Mouse (Mus musculus) stomach, embryonic 14.5 days (tissue): ENCODE measurements around the gene Gm10295. TPM values are rescaled to one million over a fixed set of nuclear protein-coding genes. Genes with fewer than 3 reads are reported as not detected.

ENCODE experiments used
- ATAC-seq: fragments of 200-750 bp; cut with Nextera tagmentation; 2 replicates; pipeline ENCODE4 v1.8.0; 2017; ENCODE audit warnings: low read depth, moderate TSS enrichment; ENCODE audit not compliant: insufficient number of reproducible peaks, insufficient read depth, low FRiP score
- H3K27ac ChIP-seq: fragments of 300-500 bp; sonication (generic); 2 replicates; pipeline ENCODE4 v1.5.1; 2014; ENCODE audit warnings: mild to moderate bottlenecking, low read length, moderate library complexity, mixed read lengths
- H3K27me3 ChIP-seq: fragments of 300-500 bp; sonication (generic); 2 replicates; pipeline ENCODE4 v1.6.1; 2014; ENCODE audit warnings: low read length, control low read depth, mixed read lengths; ENCODE audit not compliant: control insufficient read depth, insufficient read depth
- H3K36me3 ChIP-seq: fragments of 300-500 bp; sonication (generic); 2 replicates; pipeline ENCODE4 v1.6.1; 2014; ENCODE audit warnings: mild to moderate bottlenecking, control low read depth, low read length, moderate library complexity, mixed read lengths; ENCODE audit not compliant: control insufficient read depth, insufficient read depth
- H3K4me1 ChIP-seq: fragments of 300-500 bp; sonication (generic); 2 replicates; pipeline ENCODE4 v1.6.1; 2014; ENCODE audit warnings: low read length, control low read depth, mixed read lengths; ENCODE audit not compliant: control insufficient read depth, insufficient read depth
- H3K4me2 ChIP-seq: fragments of 300-500 bp; sonication (generic); replicated peaks from 2 replicates; pipeline ENCODE4 v1.6.1; 2014; ENCODE audit warnings: low read depth, low read length, control low read depth
- H3K4me3 ChIP-seq: fragments of 300-500 bp; sonication (generic); 2 replicates; pipeline ENCODE4 v1.5.1; 2014; ENCODE audit warnings: low read depth, low read length, control low read depth
- H3K9ac ChIP-seq: fragments of 300-500 bp; sonication (generic); replicated peaks from 2 replicates; pipeline ENCODE4 v1.6.1; 2014; ENCODE audit warnings: low read depth, mild to moderate bottlenecking, control low read depth, low read length, moderate library complexity, mixed read lengths
- H3K9me3 ChIP-seq: fragments of 300-500 bp; sonication (generic); 2 replicates; pipeline ENCODE4 v1.6.1; 2016; ENCODE audit warnings: low read depth, low read length, control low read depth; ENCODE audit not compliant: control insufficient read depth
- WGBS: fragments of 180-500 bp; shearing (Covaris S2); extraction: QIAGEN DNeasy Blood & Tissue Kit; methylation state at CpG from one replicate; pipeline ENCODE4 v1.1.7; 2014; 5-methylcytosine and 5-hydroxymethylcytosine counted together
- polyA plus RNA-seq: library from polyadenylated mRNA; unstranded; fragments of >200 nt; fragmentation: Nextera tagmentation; extraction: Ambion mirVana; gene quantifications from 2 replicates; pipeline ENCODE4 v1.2.1, GENCODE M21; 2014

The Gm10295 gene
- polyA plus RNA-seq = not detected in 2 replicates

- no peak for ATAC-seq
- WGBS = 12% methylated on average over 11 of the region's 11 CpGs
Measured at GRCm38 (mm10) chr7:71351364-71351763, at the start of gene Gm10295. TSS of gene Gm10295 (minus strand) at chr7:71351485.

GRCm38 (mm10) chr7:71401032-71401431, 49.7 kb upstream of the Gm10295 start:
- H3K27me3 ChIP-seq = no peaks in the 10 kb centered on the region
- no peaks in the 10 kb centered on the region for H3K9me3 ChIP-seq
- H3K4me2 ChIP-seq = no peak overlapping the region
- 24% methylated on average over 2 of the region's 2 CpGs for WGBS
- H3K4me3 ChIP-seq = no peak overlapping the region
- H3K27ac ChIP-seq = no peak overlapping the region
- H3K36me3 ChIP-seq = no peaks in the 10 kb centered on the region
- H3K9ac ChIP-seq = no peak overlapping the region
- no peaks in the 10 kb centered on the region for H3K4me1 ChIP-seq
- ATAC-seq = no peak

More at GRCm38 (mm10) chr7:71351364-71351763, at the start of gene Gm10295:
- Histone ChIP-seq H3K36me3 (no peaks in the 10 kb centered on the region), H3K9me3 (no peaks in the 10 kb centered on the region), H3K4me2 (peak within 1 kb of the TSS; percentile 20; the same call in 1 of the 2 replicates), H3K27me3 (no peaks in the 10 kb centered on the region), H3K27ac (no peak within 1 kb of the TSS), H3K4me3 (no peak within 1 kb of the TSS), H3K9ac (no peak within 1 kb of the TSS), H3K4me1 (0 out of 2 replicates have a peak, but pooled peaks cover 4% of the 10 kb centered on the region)

GRCm38 (mm10) chr7:71399891-71400632, 48.8 kb upstream of the Gm10295 start:
- ATAC-seq = no peak
- Histone ChIP-seq H3K9me3 (no peaks in the 10 kb centered on the region), H3K27ac (peak overlapping the region; percentile 36; the same call in 1 of the 2 replicates), H3K9ac (no peak overlapping the region), H3K4me1 (no peaks in the 10 kb centered on the region), H3K36me3 (no peaks in the 10 kb centered on the region), H3K27me3 (no peaks in the 10 kb centered on the region), H3K4me2 (no peak overlapping the region), H3K4me3 (no peak overlapping the region)
- WGBS = 58% methylated on average over 5 of the region's 5 CpGs

GRCm38 (mm10) chr7:71398959-71399756, 47.9 kb upstream of the Gm10295 start:
- no peak for ATAC-seq
- no peak overlapping the region for H3K27ac ChIP-seq
- H3K9me3 ChIP-seq = no peaks in the 10 kb centered on the region
- no peak overlapping the region for H3K4me3 ChIP-seq
- WGBS = 63% methylated on average over 10 of the region's 10 CpGs
- no peak overlapping the region for H3K4me2 ChIP-seq
- H3K4me1 ChIP-seq = no peaks in the 10 kb centered on the region
- H3K36me3 ChIP-seq = no peaks in the 10 kb centered on the region
- H3K9ac ChIP-seq = no peak overlapping the region
- no peaks in the 10 kb centered on the region for H3K27me3 ChIP-seq

- H3K4me1 ChIP-seq = no peaks in the 10 kb centered on the region
- H3K27ac ChIP-seq = no peak overlapping the region
- no peak overlapping the region for H3K4me2 ChIP-seq
- no peak overlapping the region for H3K4me3 ChIP-seq
- H3K9ac ChIP-seq = no peak overlapping the region
- no peaks in the 10 kb centered on the region for H3K36me3 ChIP-seq
- ATAC-seq = no peak
- H3K27me3 ChIP-seq = no peaks in the 10 kb centered on the region
- H3K9me3 ChIP-seq = no peaks in the 10 kb centered on the region
- 60% methylated on average over 1 of the region's 1 CpGs for WGBS
Measured at GRCm38 (mm10) chr7:71398389-71398788, 47.1 kb upstream of the Gm10295 start.

GRCm38 (mm10) chr7:71392795-71393341, 41.6 kb upstream of the Gm10295 start:
- H3K9me3 ChIP-seq = no peaks in the 10 kb centered on the region
- no peak overlapping the region for H3K4me2 ChIP-seq
- no peaks in the 10 kb centered on the region for H3K27me3 ChIP-seq
- peaks cover 17% of the 10 kb centered on the region for H3K4me1 ChIP-seq
- 17% methylated on average over 4 of the region's 4 CpGs for WGBS
- H3K27ac ChIP-seq = peak overlapping the region; percentile 46; the same call in 1 of the 2 replicates
- no peak overlapping the region for H3K9ac ChIP-seq
- H3K36me3 ChIP-seq = no peaks in the 10 kb centered on the region
- peak; percentile 33; the same call in 1 of the 2 replicates for ATAC-seq
- no peak overlapping the region for H3K4me3 ChIP-seq

GRCm38 (mm10) chr7:71391333-71391732, 40.0 kb upstream of the Gm10295 start:
- no peaks in the 10 kb centered on the region for H3K36me3 ChIP-seq
- H3K9ac ChIP-seq = no peak overlapping the region
- H3K27ac ChIP-seq = peak overlapping the region; percentile 16; the same call in 1 of the 2 replicates
- no peaks in the 10 kb centered on the region for H3K27me3 ChIP-seq
- peaks cover 17% of the 10 kb centered on the region for H3K4me1 ChIP-seq
- no peak overlapping the region for H3K4me2 ChIP-seq
- H3K9me3 ChIP-seq = no peaks in the 10 kb centered on the region
- H3K4me3 ChIP-seq = no peak overlapping the region
- ATAC-seq = no peak
- WGBS = 39% methylated on average over 5 of the region's 5 CpGs

GRCm38 (mm10) chr7:71390291-71390690, 39.0 kb upstream of the Gm10295 start:
- H3K27me3 ChIP-seq = no peaks in the 10 kb centered on the region
- H3K36me3 ChIP-seq = no peaks in the 10 kb centered on the region
- ATAC-seq = no peak
- 48% methylated on average over 2 of the region's 2 CpGs for WGBS
- H3K27ac ChIP-seq = peak overlapping the region; percentile 6; the same call in 1 of the 2 replicates
- no peak overlapping the region for H3K9ac ChIP-seq
- no peak overlapping the region for H3K4me2 ChIP-seq
- H3K9me3 ChIP-seq = no peaks in the 10 kb centered on the region
- no peak overlapping the region for H3K4me3 ChIP-seq
- peaks cover 17% of the 10 kb centered on the region for H3K4me1 ChIP-seq
